Mouse (Mus musculus): Measurements from ENCODE around the gene Rin3. TPM values are rescaled to one million over a fixed set of nuclear protein-coding genes. Genes with fewer than 3 reads are reported as not detected.

The Rin3 gene
- total RNA-seq (2021) = 1 to 10 TPM; 6.7 to 7.9 TPM
- long read RNA-seq, experiment 1, partial matches to known transcripts = 1 of 2 reads
- long read RNA-seq, experiment 1, other reads (novel, unspliced or antisense) = 1 of 2 reads
- long read RNA-seq, experiment 2, partial matches to known transcripts = 2 of 3 reads
- long read RNA-seq, experiment 2, other reads (novel, unspliced or antisense) = 1 of 3 reads

GRCm38 (mm10) chr12:102282763-102283482 is at the start of gene Rin3:
Rin3 (plus strand) TSS chr12:102283048.
- DNase-seq = peak; percentile 48 to 50

GRCm38 (mm10) chr12:102235551-102235950 is 47.3 kb upstream of the Rin3 start:
- no peak for DNase-seq
- intact Hi-C loops (cut with DNase I) = no loop called here

More at GRCm38 (mm10) chr12:102282763-102283482, at the start of gene Rin3:
- intact Hi-C loops (cut with DNase I) = no loop called here

- intact Hi-C loops (cut with DNase I) = no loop called here
- no peak for DNase-seq
Observed at GRCm38 (mm10) chr12:102236317-102236716, 46.5 kb upstream of the Rin3 start.

GRCm38 (mm10) chr12:102242076-102242722 is 40.6 kb upstream of the Rin3 start:
- no peak for DNase-seq

GRCm38 (mm10) chr12:102243915-102244314 is 38.9 kb upstream of the Rin3 start:
- DNase-seq = no peak
- intact Hi-C loops (cut with DNase I) = no loop called here

More at GRCm38 (mm10) chr12:102242076-102242722, 40.6 kb upstream of the Rin3 start:
- intact Hi-C loops (cut with DNase I) = no loop called here

- DNase-seq = no peak
- intact Hi-C loops (cut with DNase I) = no loop called here
Observed at GRCm38 (mm10) chr12:102246226-102246625, 36.6 kb upstream of the Rin3 start.

GRCm38 (mm10) chr12:102248104-102248503 is 34.7 kb upstream of the Rin3 start:
- intact Hi-C loops (cut with DNase I) = no loop called here
- no peak for DNase-seq

- intact Hi-C loops (cut with DNase I) = no loop called here
- no peak for DNase-seq
Observed at GRCm38 (mm10) chr12:102250316-102250715, 32.5 kb upstream of the Rin3 start.

- intact Hi-C loops (cut with DNase I) = no loop called here
- no peak for DNase-seq
Observed at GRCm38 (mm10) chr12:102251070-102251469, 31.8 kb upstream of the Rin3 start.

GRCm38 (mm10) chr12:102251985-102252384 is 30.9 kb upstream of the Rin3 start:
- intact Hi-C loops (cut with DNase I) = no loop called here
- DNase-seq = no peak

- DNase-seq = no peak
- intact Hi-C loops (cut with DNase I) = no loop called here
Observed at GRCm38 (mm10) chr12:102252525-102252924, 30.3 kb upstream of the Rin3 start.

GRCm38 (mm10) chr12:102255012-102255411 is 27.8 kb upstream of the Rin3 start:
- intact Hi-C loops (cut with DNase I) = loop anchor here (5.0 kb wide), 1 partner anchor 127 kb away; no protein-coding TSS in a partner anchor
- DNase-seq = no peak

- intact Hi-C loops (cut with DNase I) = loop anchor here (5.0 kb wide), 1 partner anchor 124 kb away; no protein-coding TSS in a partner anchor
- no peak for DNase-seq
Observed at GRCm38 (mm10) chr12:102258522-102259112, 24.2 kb upstream of the Rin3 start.

GRCm38 (mm10) chr12:102261933-102262396 is 20.9 kb upstream of the Rin3 start:
- DNase-seq = no peak
- intact Hi-C loops (cut with DNase I) = no loop called here

- no peak for DNase-seq
- intact Hi-C loops (cut with DNase I) = no loop called here
Observed at GRCm38 (mm10) chr12:102262809-102263208, 20.0 kb upstream of the Rin3 start.

GRCm38 (mm10) chr12:102263249-102263648 is 19.6 kb upstream of the Rin3 start:
- intact Hi-C loops (cut with DNase I) = no loop called here
- DNase-seq = no peak

- intact Hi-C loops (cut with DNase I) = no loop called here
- no peak for DNase-seq
Observed at GRCm38 (mm10) chr12:102266433-102266832, 16.4 kb upstream of the Rin3 start.

- intact Hi-C loops (cut with DNase I) = no loop called here
Observed at GRCm38 (mm10) chr12:102269144-102269543, 13.7 kb upstream of the Rin3 start.

GRCm38 (mm10) chr12:102270776-102271405 is 12.0 kb upstream of the Rin3 start:
- intact Hi-C loops (cut with DNase I) = no loop called here
- DNase-seq = no peak

More at GRCm38 (mm10) chr12:102269144-102269543, 13.7 kb upstream of the Rin3 start:
- no peak for DNase-seq

GRCm38 (mm10) chr12:102271447-102271846 is 11.4 kb upstream of the Rin3 start:
- DNase-seq = no peak
- intact Hi-C loops (cut with DNase I) = no loop called here

Data from gastrocnemius, postnatal 36 days (tissue).